Mouse (Mus musculus) thymus, adult 2 months (tissue): ENCODE data around the gene Prpsap1. TPM values are rescaled to one million over a fixed set of nuclear protein-coding genes. Genes with fewer than 3 reads are reported as not detected.

Experiments used
- DNase-seq: peaks from one replicate; pipeline ENCODE4 v3.0.0; 2021
- H3K27ac ChIP-seq: fragments of 200-500 bp; 2 replicates; pipeline ENCODE4 v1.5.1; 2012; ENCODE audit warnings: low read length, control low read depth; ENCODE audit not compliant: control insufficient read depth, insufficient read depth
- H3K27me3 ChIP-seq: fragments of 200-500 bp; 2 replicates; pipeline ENCODE4 v1.6.1; 2012; ENCODE audit warnings: mild to moderate bottlenecking, low read length, moderate library complexity, mixed read lengths; ENCODE audit not compliant: control insufficient read depth, insufficient read depth
- H3K36me3 ChIP-seq: fragments of 200-500 bp; 2 replicates; pipeline ENCODE4 v1.6.1; 2012; ENCODE audit warnings: mild to moderate bottlenecking, low read length, moderate library complexity; ENCODE audit not compliant: control insufficient read depth, insufficient read depth
- H3K4me1 ChIP-seq: fragments of 200-500 bp; replicated peaks from 2 replicates; pipeline ENCODE4 v1.6.1; 2012; ENCODE audit warnings: low read length; ENCODE audit not compliant: control insufficient read depth, insufficient read depth
- H3K4me3 ChIP-seq: fragments of 200-500 bp; 2 replicates; pipeline ENCODE4 v1.5.1; 2012; ENCODE audit warnings: mild to moderate bottlenecking, low read length, control low read depth, moderate library complexity; ENCODE audit not compliant: control insufficient read depth, insufficient read depth
- CTCF ChIP-seq: fragments of 200-500 bp; IDR thresholded peaks from 2 replicates; pipeline ENCODE4 v1.5.1; 2012; ENCODE audit warnings: mild to moderate bottlenecking, control low read depth, low read length, moderate library complexity, borderline replicate concordance; ENCODE audit not compliant: control insufficient read depth, poor library complexity, insufficient read depth; ENCODE audit errors: extremely low read depth
- POLR2A ChIP-seq: fragments of 200-500 bp; IDR thresholded peaks from 2 replicates; pipeline ENCODE4 v1.6.1; 2012; ENCODE audit warnings: mild to moderate bottlenecking, low read length, control low read depth, moderate library complexity; ENCODE audit not compliant: control insufficient read depth, poor library complexity, insufficient read depth; ENCODE audit errors: extremely low read depth
- WGBS: fragments of 180-500 bp; shearing (Covaris S2); methylation state at CpG from one replicate; pipeline ENCODE4 v1.1.7; 2018; 5-methylcytosine and 5-hydroxymethylcytosine counted together
- polyA plus RNA-seq: library from polyadenylated mRNA; depleted of rRNA; stranded (reverse); fragments of >200 nt; gene quantifications from 2 replicates; pipeline ENCODE4 v1.2.3, GENCODE M21; 2012

Prpsap1 gene
- polyA plus RNA-seq, 1 experiment, result 86.0 TPM

- no peaks in the 10 kb centered on the region for H3K4me1 ChIP-seq
- no peak overlapping the region for H3K4me3 ChIP-seq
- 45% methylated on average over 24 of the region's 24 CpGs for WGBS
- no peak for DNase-seq
- H3K27ac ChIP-seq, result no peak overlapping the region
- no peak for TF ChIP-seq CTCF
- no peak for TF ChIP-seq POLR2A
- no peaks in the 10 kb centered on the region for H3K36me3 ChIP-seq
- no peaks in the 10 kb centered on the region for H3K27me3 ChIP-seq
Measured at GRCm38 (mm10) chr11:116515330-116516020, 21.5 kb upstream of the Prpsap1 start.

- Histone ChIP-seq H3K4me1 (no peaks in the 10 kb centered on the region), H3K36me3 (no peaks in the 10 kb centered on the region), H3K27ac (no peak overlapping the region), H3K27me3 (no peaks in the 10 kb centered on the region), H3K4me3 (no peak overlapping the region)
- TF ChIP-seq CTCF (no peak), POLR2A (no peak)
- 88% methylated on average over 4 of the region's 4 CpGs for WGBS
- DNase-seq, result no peak
Measured at GRCm38 (mm10) chr11:116513531-116514038, 19.6 kb upstream of the Prpsap1 start.

GRCm38 (mm10) chr11:116512987-116513386 lies 19.0 kb upstream of the Prpsap1 start:
- no peak for DNase-seq

GRCm38 (mm10) chr11:116512154-116512553 lies 18.2 kb upstream of the Prpsap1 start:
- Histone ChIP-seq H3K4me3 (no peak overlapping the region), H3K36me3 (no peaks in the 10 kb centered on the region), H3K4me1 (no peaks in the 10 kb centered on the region), H3K27me3 (no peaks in the 10 kb centered on the region), H3K27ac (no peak overlapping the region)
- WGBS, result 94% methylated on average over 7 of the region's 7 CpGs
- no peak for DNase-seq
- TF ChIP-seq CTCF, result no peak
- TF ChIP-seq POLR2A, result no peak

More at GRCm38 (mm10) chr11:116512987-116513386, 19.0 kb upstream of the Prpsap1 start:
- 89% methylated on average over 6 of the region's 6 CpGs for whole genome bisulfite sequencing
- TF ChIP-seq CTCF, result no peak
- TF ChIP-seq POLR2A, result no peak
- Histone ChIP-seq H3K27ac (no peak overlapping the region), H3K36me3 (no peaks in the 10 kb centered on the region), H3K4me1 (no peaks in the 10 kb centered on the region), H3K4me3 (no peak overlapping the region), H3K27me3 (no peaks in the 10 kb centered on the region)

GRCm38 (mm10) chr11:116511301-116511868 lies 17.4 kb upstream of the Prpsap1 start:
- Histone ChIP-seq H3K4me3 (no peak overlapping the region), H3K4me1 (no peaks in the 10 kb centered on the region), H3K36me3 (no peaks in the 10 kb centered on the region), H3K27me3 (no peaks in the 10 kb centered on the region), H3K27ac (no peak overlapping the region)
- 77% methylated on average over 7 of the region's 7 CpGs for WGBS
- no peak for TF ChIP-seq POLR2A
- TF ChIP-seq CTCF, result no peak
- DNase-seq, result no peak

- Histone ChIP-seq H3K4me3 (no peak overlapping the region), H3K36me3 (no peaks in the 10 kb centered on the region), H3K27ac (no peak overlapping the region), H3K4me1 (no peaks in the 10 kb centered on the region), H3K27me3 (no peaks in the 10 kb centered on the region)
- WGBS, result 89% methylated on average over 2 of the region's 2 CpGs
- TF ChIP-seq POLR2A, result no peak
- no peak for TF ChIP-seq CTCF
- DNase-seq, result no peak
Measured at GRCm38 (mm10) chr11:116508689-116509088, 14.7 kb upstream of the Prpsap1 start.
